In genomic region chr7:98861002-98861401, GRCm38 (mm10) we compare ENCODE assay signal across 28 mouse cellular contexts. TPM values are rescaled to one million over a fixed set of nuclear protein-coding genes. Genes with fewer than 3 reads are reported as not detected.
DNase-seq lines count a peak whose midpoint lies in the region; ATAC-seq and TF ChIP-seq lines count a peak whose summit lies in the region.
"Had no signal": no experiment of that assay in that cellular context is flagged by ENCODE, and none has a peak within 500 bp of the region (broad histone marks: within the 10 kb centered on the region; RNA-seq: fewer than 3 reads in every experiment).

No protein-coding gene starts in this region.

- H3K9ac ChIP-seq in hindbrain, postnatal 0 days (replicated peaks; ENCODE audit: low read length) = no peak overlapping the region
- H3K9ac ChIP-seq in midbrain, embryonic 11.5 days (ENCODE audit: low read length) = no peak overlapping the region
- H3K9ac ChIP-seq: hindbrain, embryonic 15.5 days; intestine, embryonic 15.5 days; limb, embryonic 12.5 days; lung, embryonic 15.5 days; midbrain, embryonic 13.5 days; neural tube, embryonic 13.5 days; stomach, embryonic 15.5 days had no signal

- ATAC-seq in hindbrain, postnatal 0 days = no peak
- no peak for ATAC-seq in midbrain, embryonic 11.5 days (ENCODE audit: low FRiP score)
- no peak for ATAC-seq in inflammation-experienced regulatory T-cells, adult 6 months
- ATAC-seq: forebrain, embryonic 16.5 days; intestine, embryonic 15.5 days; midbrain, embryonic 13.5 days had no signal

- H3K4me1 ChIP-seq in hindbrain, embryonic 10.5 days (replicated peaks) = peaks cover 39% of the 10 kb centered on the region
- H3K4me1 ChIP-seq in hindbrain, postnatal 0 days (ENCODE audit: insufficient read depth, low read length) = no peaks in the 10 kb centered on the region; the same call in 1 of the 2 replicates
- H3K4me1 ChIP-seq in midbrain, embryonic 11.5 days (ENCODE audit: control insufficient read depth, insufficient read depth, low read length) = 0 out of 2 replicates have a peak, but pooled peaks cover 1% of the 10 kb centered on the region
- peaks cover 30% of the 10 kb centered on the region for H3K4me1 ChIP-seq in midbrain, embryonic 10.5 days

- H3K4me3 ChIP-seq in hindbrain, embryonic 10.5 days = no peak overlapping the region
- H3K4me3 ChIP-seq in hindbrain, postnatal 0 days (ENCODE audit: low read length) = no peak overlapping the region
- no peak overlapping the region for H3K4me3 ChIP-seq in midbrain, embryonic 11.5 days (ENCODE audit: low read depth, low read length)
- H3K4me3 ChIP-seq in midbrain, embryonic 10.5 days = no peak overlapping the region
- H3K4me3 ChIP-seq: erythroblast, embryonic 14.5 days; hindbrain, embryonic 15.5 days; intestine, embryonic 15.5 days; limb, embryonic 12.5 days; lung, embryonic 15.5 days; midbrain, embryonic 13.5 days; neural tube, embryonic 13.5 days; stomach, embryonic 15.5 days had no signal

- TF ChIP-seq CTCF in hindbrain, postnatal 0 days (IDR thresholded peaks at IDR 0.05; ENCODE audit: low read depth) = no peak

- peak; percentile 26 for DNase-seq in adrenal gland, adult 2 months
- no peak for DNase-seq in adrenal gland, postnatal 10 days
- DNase-seq in hindbrain, embryonic 10.5 days (ENCODE audit: low spot score) = no peak
- DNase-seq in hindbrain, postnatal 0 days (ENCODE audit: low spot score) = no peak
- DNase-seq in midbrain, embryonic 11.5 days (ENCODE audit: low spot score, missing footprints) = peak; percentile 60
- DNase-seq in midbrain, embryonic 10.5 days (ENCODE audit: low spot score) = no peak
- DNase-seq: cerebellum, adult 2 months; cerebellum, postnatal 14 days; gastrocnemius, postnatal 10 days; kidney, postnatal 14 days; layer of hippocampus, adult 9-11 months; right cerebral cortex, postnatal 4 days had no signal

- no peak overlapping the region for H3K4me2 ChIP-seq in hindbrain, postnatal 0 days (ENCODE audit: low read depth, low read length)
- no peak overlapping the region for H3K4me2 ChIP-seq in midbrain, embryonic 11.5 days
- H3K4me2 ChIP-seq: heart, embryonic 11.5 days; hindbrain, embryonic 15.5 days; intestine, embryonic 15.5 days; limb, embryonic 12.5 days; liver, embryonic 11.5 days; lung, embryonic 15.5 days; midbrain, embryonic 13.5 days; neural tube, embryonic 13.5 days; stomach, embryonic 15.5 days had no signal

- no peaks in the 10 kb centered on the region for H3K9me3 ChIP-seq in hindbrain, embryonic 10.5 days
- no peaks in the 10 kb centered on the region for H3K9me3 ChIP-seq in hindbrain, postnatal 0 days (ENCODE audit: low read length)
- no peaks in the 10 kb centered on the region for H3K9me3 ChIP-seq in midbrain, embryonic 11.5 days (ENCODE audit: control insufficient read depth, low read length)
- no peaks in the 10 kb centered on the region for H3K9me3 ChIP-seq in midbrain, embryonic 10.5 days (replicated peaks)
- H3K9me3 ChIP-seq: G1E; hindbrain, embryonic 15.5 days; intestine, embryonic 15.5 days; limb, embryonic 12.5 days; lung, embryonic 15.5 days; midbrain, embryonic 13.5 days; neural tube, embryonic 13.5 days; stomach, embryonic 15.5 days had no signal

- no peaks in the 10 kb centered on the region for H3K36me3 ChIP-seq in hindbrain, embryonic 10.5 days
- H3K36me3 ChIP-seq in hindbrain, postnatal 0 days (ENCODE audit: insufficient read depth, low read length) = no peaks in the 10 kb centered on the region
- H3K36me3 ChIP-seq in midbrain, embryonic 11.5 days (ENCODE audit: control insufficient read depth, insufficient read depth, low read length) = no peaks in the 10 kb centered on the region
- H3K36me3 ChIP-seq in midbrain, embryonic 10.5 days = no peaks in the 10 kb centered on the region
- H3K36me3 ChIP-seq: G1E; hindbrain, embryonic 15.5 days; intestine, embryonic 15.5 days; limb, embryonic 12.5 days; lung, embryonic 15.5 days; midbrain, embryonic 13.5 days; neural tube, embryonic 13.5 days; stomach, embryonic 15.5 days had no signal

- 0 out of 2 replicates have a peak overlapping the region, but pooled peaks have one; percentile 25 for H3K27ac ChIP-seq in hindbrain, embryonic 10.5 days
- no peak overlapping the region for H3K27ac ChIP-seq in hindbrain, postnatal 0 days
- no peak overlapping the region for H3K27ac ChIP-seq in midbrain, embryonic 11.5 days (ENCODE audit: low read depth, low read length)
- H3K27ac ChIP-seq in midbrain, embryonic 10.5 days (replicated peaks) = no peak overlapping the region
- H3K27ac ChIP-seq: hindbrain, embryonic 15.5 days; intestine, embryonic 15.5 days; limb, embryonic 12.5 days; lung, embryonic 15.5 days; midbrain, embryonic 13.5 days; neural tube, embryonic 13.5 days; stomach, embryonic 15.5 days had no signal

- WGBS in hindbrain, embryonic 10.5 days = 47% methylated on average over 2 of the region's 2 CpGs
- WGBS in hindbrain, postnatal 0 days = 47% methylated on average over 2 of the region's 2 CpGs
- WGBS in midbrain, embryonic 11.5 days = 67% methylated on average over 2 of the region's 2 CpGs
- 78% methylated on average over 2 of the region's 2 CpGs for WGBS in midbrain, embryonic 10.5 days

- peaks cover 7% of the 10 kb centered on the region; the same call in 1 of the 2 replicates for H3K27me3 ChIP-seq in hindbrain, embryonic 10.5 days (ENCODE audit: insufficient read depth, poor library complexity, severe bottlenecking)
- H3K27me3 ChIP-seq in hindbrain, postnatal 0 days (ENCODE audit: insufficient read depth, low read length) = no peaks in the 10 kb centered on the region
- no peaks in the 10 kb centered on the region for H3K27me3 ChIP-seq in midbrain, embryonic 11.5 days (ENCODE audit: control insufficient read depth, insufficient read depth, low read length)
- H3K27me3 ChIP-seq in midbrain, embryonic 10.5 days (ENCODE audit: low read depth, poor library complexity, severe bottlenecking) = no peaks in the 10 kb centered on the region
- H3K27me3 ChIP-seq: hindbrain, embryonic 15.5 days; intestine, embryonic 15.5 days; lung, embryonic 15.5 days; midbrain, embryonic 13.5 days; neural tube, embryonic 13.5 days; stomach, embryonic 15.5 days had no signal

RNA-seq across cellular contexts. Expression of gene Wnt11, which starts 26.1 kb away (rescaled TPM):
- 1 to 10 TPM in 1 of 2 experiments, under 1 TPM in 1; 0.69 to 4.9 TPM for total RNA-seq in adrenal gland, adult 2 months (2021)
- polyA plus RNA-seq in adrenal gland, adult 2 months (2012; rRNA removed) = 6.3 and 13.2 TPM in 2 replicates
- total RNA-seq in adrenal gland, postnatal 10 days (2021) = 1 to 10 TPM; 6.4 to 6.5 TPM
- 0.66 and 1.9 TPM in 2 replicates for polyA plus RNA-seq in hindbrain, embryonic 10.5 days (2016; fragmentation: Nextera tagmentation; extraction: Ambion mirVana)
- 11.4 and 17.2 TPM in 2 replicates for total RNA-seq in hindbrain, postnatal 0 days (2014; rRNA removed)
- polyA plus RNA-seq in hindbrain, postnatal 0 days (2015; fragmentation: Nextera tagmentation; extraction: Ambion mirVana) = 2.2 and 2.8 TPM in 2 replicates
- 0.61 and 0.71 TPM in 2 replicates for polyA plus RNA-seq in midbrain, embryonic 11.5 days (2014; fragmentation: Nextera tagmentation; extraction: Ambion mirVana)
- polyA plus RNA-seq in midbrain, embryonic 10.5 days (2016; fragmentation: Nextera tagmentation; extraction: Ambion mirVana) = 0.62 and 0.70 TPM in 2 replicates
- polyA plus RNA-seq in inflammation-experienced regulatory T-cells, adult 6 months (2017; shearing (Covaris generic)) = not detected
- total RNA-seq: G1E; granulocyte monocyte progenitor cell, adult 5-6 weeks; hematopoietic stem cell, adult 5-6 weeks; megakaryocyte progenitor cell, adult 5-6 weeks had no signal
- polyA plus RNA-seq: erythroblast, embryonic 14.5 days; G1E had no signal

Comparison
In these comparisons a context has a peak if more than half of its experiments do, and no peak if none do; other contexts are left out.
1. DNase-seq: peak in adrenal gland, adult 2 months (single experiment) and midbrain, embryonic 11.5 days (single experiment); none in adrenal gland, postnatal 10 days (single experiment), hindbrain, embryonic 10.5 days (single experiment), hindbrain, postnatal 0 days (single experiment) and midbrain, embryonic 10.5 days (single experiment).